Mouse (Mus musculus): ENCODE measurements around the gene Zfp768. TPM values are rescaled to one million over a fixed set of nuclear protein-coding genes. Genes with fewer than 3 reads are reported as not detected.

The Zfp768 gene
- polyA plus RNA-seq, 1 experiment from 2014 or later: 3.3 TPM

DNA sequence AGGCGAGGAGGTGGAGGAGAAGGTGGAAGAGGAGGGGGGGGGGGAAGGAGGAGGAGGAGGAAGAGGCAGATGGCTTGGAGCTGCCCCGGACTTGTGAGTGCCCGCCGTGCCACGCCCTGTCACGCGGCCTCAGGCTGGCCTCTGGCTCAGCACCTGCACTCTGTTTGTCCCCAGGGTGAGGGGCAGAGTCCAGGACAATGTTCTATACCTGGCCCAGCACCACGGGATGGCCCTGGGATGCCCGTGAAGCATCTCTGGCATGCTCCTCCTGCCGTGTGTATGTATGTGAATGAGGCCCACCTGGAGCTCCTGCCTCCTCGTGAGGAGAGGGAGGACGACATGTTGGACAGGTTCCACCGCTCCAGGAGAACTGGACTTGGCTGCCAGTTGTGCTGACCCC is 16.1 kb upstream of the Zfp768 start:
- H3K4me3 ChIP-seq (ENCODE audit: low read depth, low read length): no peak overlapping the region
- no peaks in the 10 kb centered on the region for H3K27me3 ChIP-seq (ENCODE audit: control insufficient read depth, insufficient read depth, low read length)
- no peak overlapping the region for H3K4me2 ChIP-seq (ENCODE audit: low read depth, low read length)
- H3K4me1 ChIP-seq (ENCODE audit: control insufficient read depth, insufficient read depth, low read length): peaks cover 6% of the 10 kb centered on the region; the same call in 1 of the 2 replicates
- no peak overlapping the region for H3K27ac ChIP-seq (ENCODE audit: low read depth, low read length)
- H3K36me3 ChIP-seq (ENCODE audit: control insufficient read depth, insufficient read depth, low read length): no peaks in the 10 kb centered on the region
- 51% methylated on average over 13 of the region's 13 CpGs for WGBS
- H3K9me3 ChIP-seq (ENCODE audit: control insufficient read depth, low read length): no peaks in the 10 kb centered on the region
- ATAC-seq (ENCODE audit: low read depth): no peak
- no peak overlapping the region for H3K9ac ChIP-seq (replicated peaks; ENCODE audit: low read depth, low read length)

DNA sequence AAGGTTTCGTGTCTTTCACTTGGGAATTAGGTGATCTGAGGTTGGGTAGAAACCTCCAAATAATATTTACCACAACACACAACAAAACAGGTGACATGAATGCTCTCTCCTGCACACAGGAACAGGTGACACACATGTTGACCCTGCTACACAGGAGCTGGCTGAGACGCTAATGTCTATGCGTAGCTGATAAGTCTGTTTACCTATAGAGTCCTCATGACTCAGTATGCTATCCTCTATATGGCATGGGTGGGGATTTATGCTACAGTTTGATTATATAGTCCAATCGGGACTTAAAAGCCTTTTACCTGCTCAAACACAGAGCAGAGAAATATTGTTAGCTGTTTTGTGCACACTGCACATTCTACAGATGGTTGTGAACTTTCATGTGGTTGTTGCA is 14.9 kb upstream of the Zfp768 start:
- H3K4me1 ChIP-seq (ENCODE audit: control insufficient read depth, insufficient read depth, low read length): peaks cover 6% of the 10 kb centered on the region; the same call in 1 of the 2 replicates
- H3K9ac ChIP-seq (replicated peaks; ENCODE audit: low read depth, low read length): no peak overlapping the region
- H3K4me2 ChIP-seq (ENCODE audit: low read depth, low read length): no peak overlapping the region
- H3K27me3 ChIP-seq (ENCODE audit: control insufficient read depth, insufficient read depth, low read length): no peaks in the 10 kb centered on the region
- H3K4me3 ChIP-seq (ENCODE audit: low read depth, low read length): no peak overlapping the region
- H3K9me3 ChIP-seq (ENCODE audit: control insufficient read depth, low read length): no peaks in the 10 kb centered on the region
- no peak for ATAC-seq (ENCODE audit: low read depth)
- WGBS: 80% methylated on average over 4 of the region's 4 CpGs
- no peak overlapping the region for H3K27ac ChIP-seq (ENCODE audit: low read depth, low read length)
- H3K36me3 ChIP-seq (ENCODE audit: control insufficient read depth, insufficient read depth, low read length): no peaks in the 10 kb centered on the region

- H3K27ac ChIP-seq (ENCODE audit: low read depth, low read length): no peak overlapping the region
- 73% methylated on average over 4 of the region's 4 CpGs for WGBS
- no peak overlapping the region for H3K4me3 ChIP-seq (ENCODE audit: low read depth, low read length)
- no peak overlapping the region for H3K9ac ChIP-seq (replicated peaks; ENCODE audit: low read depth, low read length)
- H3K4me2 ChIP-seq (ENCODE audit: low read depth, low read length): no peak overlapping the region
- H3K36me3 ChIP-seq (ENCODE audit: control insufficient read depth, insufficient read depth, low read length): no peaks in the 10 kb centered on the region
- H3K4me1 ChIP-seq (ENCODE audit: control insufficient read depth, insufficient read depth, low read length): peaks cover 3% of the 10 kb centered on the region; the same call in 1 of the 2 replicates
- no peaks in the 10 kb centered on the region for H3K9me3 ChIP-seq (ENCODE audit: control insufficient read depth, low read length)
- no peak for ATAC-seq (ENCODE audit: low read depth)
- H3K27me3 ChIP-seq (ENCODE audit: control insufficient read depth, insufficient read depth, low read length): no peaks in the 10 kb centered on the region
These were observed 13.1 kb upstream of the Zfp768 start for GRCm38 (mm10) chr7:127358472-127358871.

GRCm38 (mm10) chr7:127357871-127358270 is 12.5 kb upstream of the Zfp768 start:
- H3K27me3 ChIP-seq (ENCODE audit: control insufficient read depth, insufficient read depth, low read length): no peaks in the 10 kb centered on the region
- WGBS: 63% methylated on average over 2 of the region's 2 CpGs
- no peak overlapping the region for H3K9ac ChIP-seq (replicated peaks; ENCODE audit: low read depth, low read length)
- no peak for ATAC-seq (ENCODE audit: low read depth)
- H3K4me1 ChIP-seq (ENCODE audit: control insufficient read depth, insufficient read depth, low read length): no peaks in the 10 kb centered on the region
- H3K4me3 ChIP-seq (ENCODE audit: low read depth, low read length): no peak overlapping the region
- H3K36me3 ChIP-seq (ENCODE audit: control insufficient read depth, insufficient read depth, low read length): no peaks in the 10 kb centered on the region
- H3K9me3 ChIP-seq (ENCODE audit: control insufficient read depth, low read length): no peaks in the 10 kb centered on the region
- no peak overlapping the region for H3K27ac ChIP-seq (ENCODE audit: low read depth, low read length)
- no peak overlapping the region for H3K4me2 ChIP-seq (ENCODE audit: low read depth, low read length)

GRCm38 (mm10) chr7:127355796-127356195 is 10.4 kb upstream of the Zfp768 start:
- H3K27me3 ChIP-seq (ENCODE audit: control insufficient read depth, insufficient read depth, low read length): no peaks in the 10 kb centered on the region
- H3K4me1 ChIP-seq (ENCODE audit: control insufficient read depth, insufficient read depth, low read length): no peaks in the 10 kb centered on the region
- no peaks in the 10 kb centered on the region for H3K36me3 ChIP-seq (ENCODE audit: control insufficient read depth, insufficient read depth, low read length)
- no peak overlapping the region for H3K4me2 ChIP-seq (ENCODE audit: low read depth, low read length)
- ATAC-seq (ENCODE audit: low read depth): no peak
- H3K9me3 ChIP-seq (ENCODE audit: control insufficient read depth, low read length): no peaks in the 10 kb centered on the region
- H3K4me3 ChIP-seq (ENCODE audit: low read depth, low read length): no peak overlapping the region
- 66% methylated on average over 3 of the region's 3 CpGs for WGBS
- no peak overlapping the region for H3K27ac ChIP-seq (ENCODE audit: low read depth, low read length)
- no peak overlapping the region for H3K9ac ChIP-seq (replicated peaks; ENCODE audit: low read depth, low read length)

DNA sequence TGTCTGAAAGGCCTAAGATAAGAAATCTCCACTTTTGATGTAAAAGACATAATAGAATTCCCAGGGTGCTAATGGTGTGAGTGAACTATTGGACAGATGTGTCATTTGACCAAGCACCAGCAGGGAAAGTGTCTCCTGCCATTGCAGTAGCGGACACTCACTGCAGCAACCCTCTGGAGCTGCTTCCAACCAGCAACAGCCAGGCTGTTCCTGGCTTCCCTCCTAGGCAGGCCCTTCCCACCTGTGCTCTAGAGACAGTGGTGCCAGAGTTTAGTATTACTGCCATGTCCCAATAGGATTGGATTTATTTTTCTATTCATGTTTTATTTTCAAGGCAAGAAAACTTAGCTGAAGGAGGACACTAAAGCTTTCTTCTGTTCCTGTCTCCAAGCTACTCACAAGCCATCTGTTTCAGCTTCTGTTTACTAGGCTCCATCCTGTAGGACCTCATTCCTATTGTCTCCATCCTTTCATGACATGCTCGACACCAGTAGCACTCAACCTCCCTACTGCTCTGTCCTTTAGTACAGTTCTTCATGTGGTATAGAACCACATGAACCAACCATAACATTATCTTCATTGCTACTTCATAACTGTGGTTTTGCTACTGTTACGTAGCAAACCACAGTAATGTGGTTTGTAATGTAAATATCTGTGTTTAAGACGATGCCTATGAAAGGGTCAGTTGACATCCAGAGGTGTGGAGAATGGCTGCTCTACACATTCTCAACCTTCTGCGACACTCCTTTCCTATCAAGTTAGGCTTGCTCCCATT is 6.0 kb upstream of the Zfp768 start:
- 89% methylated on average over 5 of the region's 5 CpGs for WGBS

GRCm38 (mm10) chr7:127346676-127347075 is 1.3 kb upstream of the Zfp768 start:
- Histone ChIP-seq H3K4me3 (ENCODE audit: low read depth, low read length) (peak overlapping the region; percentile 93), H3K36me3 (ENCODE audit: control insufficient read depth, insufficient read depth, low read length) (0 out of 2 replicates have a peak, but pooled peaks cover 13% of the 10 kb centered on the region), H3K27ac (ENCODE audit: low read depth, low read length) (no peak overlapping the region), H3K4me2 (ENCODE audit: low read depth, low read length) (peak overlapping the region; percentile 77), H3K4me1 (ENCODE audit: control insufficient read depth, insufficient read depth, low read length) (peaks cover 11% of the 10 kb centered on the region; the same call in 1 of the 2 replicates), H3K9ac (replicated peaks; ENCODE audit: low read depth, low read length) (no peak overlapping the region), H3K27me3 (ENCODE audit: control insufficient read depth, insufficient read depth, low read length) (no peaks in the 10 kb centered on the region), H3K9me3 (ENCODE audit: control insufficient read depth, low read length) (no peaks in the 10 kb centered on the region)
- 15% methylated on average over 8 of the region's 8 CpGs for WGBS
- no peak for ATAC-seq (ENCODE audit: low read depth)

More for the DNA sequence above, 6.0 kb upstream of the Zfp768 start:
- H3K27ac ChIP-seq (ENCODE audit: low read depth, low read length): no peak overlapping the region
- no peak overlapping the region for H3K4me3 ChIP-seq (ENCODE audit: low read depth, low read length)
- no peak for ATAC-seq (ENCODE audit: low read depth)
- no peak overlapping the region for H3K4me2 ChIP-seq (ENCODE audit: low read depth, low read length)
- H3K9me3 ChIP-seq (ENCODE audit: control insufficient read depth, low read length): no peaks in the 10 kb centered on the region
- peaks cover 5% of the 10 kb centered on the region; the same call in 1 of the 2 replicates for H3K4me1 ChIP-seq (ENCODE audit: control insufficient read depth, insufficient read depth, low read length)
- no peaks in the 10 kb centered on the region for H3K27me3 ChIP-seq (ENCODE audit: control insufficient read depth, insufficient read depth, low read length)
- H3K36me3 ChIP-seq (ENCODE audit: control insufficient read depth, insufficient read depth, low read length): no peaks in the 10 kb centered on the region
- H3K9ac ChIP-seq (replicated peaks; ENCODE audit: low read depth, low read length): no peak overlapping the region

- under 1% methylated on average over 37 of the region's 42 CpGs for WGBS
- H3K9me3 ChIP-seq (ENCODE audit: control insufficient read depth, low read length): no peaks in the 10 kb centered on the region
- H3K9ac ChIP-seq (replicated peaks; ENCODE audit: low read depth, low read length): peak overlapping the region; percentile 97
- peak overlapping the region; percentile 93 for H3K4me3 ChIP-seq (ENCODE audit: low read depth, low read length)
- H3K27ac ChIP-seq (ENCODE audit: low read depth, low read length): peak overlapping the region; percentile 93
- H3K4me2 ChIP-seq (ENCODE audit: low read depth, low read length): peak overlapping the region; percentile 77
- 0 out of 2 replicates have a peak, but pooled peaks cover 13% of the 10 kb centered on the region for H3K36me3 ChIP-seq (ENCODE audit: control insufficient read depth, insufficient read depth, low read length)
- peaks cover 11% of the 10 kb centered on the region; the same call in 1 of the 2 replicates for H3K4me1 ChIP-seq (ENCODE audit: control insufficient read depth, insufficient read depth, low read length)
- ATAC-seq (ENCODE audit: low read depth): peak; percentile 45
- H3K27me3 ChIP-seq (ENCODE audit: control insufficient read depth, insufficient read depth, low read length): no peaks in the 10 kb centered on the region
These were observed 297 bp downstream of the Zfp768 start for GRCm38 (mm10) chr7:127345092-127345491.

DNA sequence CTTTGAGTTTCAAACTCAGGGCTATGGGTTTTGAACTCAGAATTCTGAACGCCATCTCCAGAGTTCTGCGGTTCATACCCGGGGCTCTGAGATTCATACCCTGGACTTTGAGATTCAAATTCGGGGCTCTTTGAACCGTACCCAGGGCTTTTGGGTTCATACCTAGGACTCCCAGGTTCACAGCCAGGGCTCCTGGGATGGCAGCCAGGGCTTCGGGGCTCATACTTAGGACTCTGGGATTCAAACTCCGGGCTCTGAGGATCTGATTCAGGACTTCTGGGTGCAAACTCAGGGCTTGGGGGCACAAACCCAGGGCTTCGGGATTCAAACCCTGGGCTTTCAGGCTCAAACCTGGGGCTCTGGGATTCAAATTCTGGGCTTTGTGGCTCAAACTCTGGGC is 1.0 kb downstream of the Zfp768 start:
- no peak overlapping the region for H3K27ac ChIP-seq (ENCODE audit: low read depth, low read length)
- 0 out of 2 replicates have a peak, but pooled peaks cover 13% of the 10 kb centered on the region for H3K36me3 ChIP-seq (ENCODE audit: control insufficient read depth, insufficient read depth, low read length)
- peak overlapping the region; percentile 77 for H3K4me2 ChIP-seq (ENCODE audit: low read depth, low read length)
- H3K27me3 ChIP-seq (ENCODE audit: control insufficient read depth, insufficient read depth, low read length): no peaks in the 10 kb centered on the region
- H3K4me3 ChIP-seq (ENCODE audit: low read depth, low read length): peak overlapping the region; percentile 93
- H3K4me1 ChIP-seq (ENCODE audit: control insufficient read depth, insufficient read depth, low read length): peaks cover 11% of the 10 kb centered on the region; the same call in 1 of the 2 replicates
- H3K9me3 ChIP-seq (ENCODE audit: control insufficient read depth, low read length): no peaks in the 10 kb centered on the region
- WGBS: 91% methylated on average over 8 of the region's 8 CpGs
- ATAC-seq (ENCODE audit: low read depth): no peak
- peak overlapping the region; percentile 97; the same call in 1 of the 2 replicates for H3K9ac ChIP-seq (replicated peaks; ENCODE audit: low read depth, low read length)
